Mouse (Mus musculus): Measurements from ENCODE around the gene Cog6.
"Not testable (repeated sequence)": the region's sequence is repeated elsewhere in the genome, so short reads cannot be mapped to it uniquely, and the experiment has no call there.

The Cog6 gene

GRCm38 (mm10) chr3:53032432-53032831 is 15.4 kb upstream of the Cog6 start:
- DNase-seq (ENCODE audit: low spot score), result no peak

- DNase-seq (ENCODE audit: low spot score), result no peak
These were observed 14.5 kb upstream of the Cog6 start for GRCm38 (mm10) chr3:53031586-53031985.

- peak; percentile 87 for DNase-seq (ENCODE audit: low spot score)
These were observed 12.0 kb upstream of the Cog6 start for GRCm38 (mm10) chr3:53029046-53029445.

- no peak for DNase-seq (ENCODE audit: low spot score)
These were observed 10.3 kb upstream of the Cog6 start for GRCm38 (mm10) chr3:53027333-53027732.

GRCm38 (mm10) chr3:53007411-53007810 is 9.6 kb downstream of the Cog6 start:
- DNase-seq (ENCODE audit: low spot score), result no peak

- peak; percentile 67 for DNase-seq (ENCODE audit: low spot score)
These were observed 12.5 kb downstream of the Cog6 start for GRCm38 (mm10) chr3:53004406-53005114.

- no peak for DNase-seq (ENCODE audit: low spot score)
These were observed 15.0 kb downstream of the Cog6 start for GRCm38 (mm10) chr3:53002076-53002475.

- peak; percentile 84 for DNase-seq (ENCODE audit: low spot score)
These were observed 17.0 kb downstream of the Cog6 start for GRCm38 (mm10) chr3:52999996-53000395.

- DNase-seq (ENCODE audit: low spot score), result no peak
These were observed 17.9 kb downstream of the Cog6 start for GRCm38 (mm10) chr3:52999016-52999744.

- no peak for DNase-seq (ENCODE audit: low spot score)
These were observed 19.7 kb downstream of the Cog6 start for GRCm38 (mm10) chr3:52997381-52997780.

GRCm38 (mm10) chr3:52996635-52997034 is 20.4 kb downstream of the Cog6 start:
- DNase-seq (ENCODE audit: low spot score), result no peak

- no peak for DNase-seq (ENCODE audit: low spot score)
These were observed 22.4 kb downstream of the Cog6 start for GRCm38 (mm10) chr3:52994666-52995065.

- no peak for DNase-seq (ENCODE audit: low spot score)
These were observed 23.7 kb downstream of the Cog6 start for GRCm38 (mm10) chr3:52993296-52993695.

GRCm38 (mm10) chr3:52990041-52990737 is 26.8 kb downstream of the Cog6 start:
- no peak for DNase-seq (ENCODE audit: low spot score)

- not testable (repeated sequence) for DNase-seq (ENCODE audit: low spot score)
These were observed 31.5 kb downstream of the Cog6 start for GRCm38 (mm10) chr3:52985508-52985941.

- no peak for DNase-seq (ENCODE audit: low spot score)
These were observed 33.3 kb downstream of the Cog6 start for GRCm38 (mm10) chr3:52983772-52984171.

GRCm38 (mm10) chr3:52982993-52983392 is 34.0 kb downstream of the Cog6 start:
- DNase-seq (ENCODE audit: low spot score), result no peak

- DNase-seq (ENCODE audit: low spot score), result peak; percentile 77
These were observed 42.1 kb downstream of the Cog6 start for GRCm38 (mm10) chr3:52974674-52975556.

- DNase-seq (ENCODE audit: low spot score), result no peak
These were observed 44.1 kb downstream of the Cog6 start for GRCm38 (mm10) chr3:52972916-52973315.

GRCm38 (mm10) chr3:52967046-52967445 is 50.0 kb downstream of the Cog6 start:
- DNase-seq (ENCODE audit: low spot score), result no peak

- no peak for DNase-seq (ENCODE audit: low spot score)
These were observed 52.8 kb downstream of the Cog6 start for GRCm38 (mm10) chr3:52964206-52964605.

- DNase-seq (ENCODE audit: low spot score), result no peak
These were observed 53.6 kb downstream of the Cog6 start for GRCm38 (mm10) chr3:52963441-52963840.
